Mouse (Mus musculus): ENCODE results near the gene Top2b. TPM values are rescaled to one million over a fixed set of nuclear protein-coding genes. Genes with fewer than 3 reads are reported as not detected.

Top2b gene
- 17.0 and 19.7 TPM in 2 replicates for polyA plus RNA-seq (2015; fragmentation: Nextera tagmentation; extraction: Ambion mirVana)

GRCm38 (mm10) chr14:16364878-16365337 lies at the start of gene Top2b:
TSS of gene Top2b (plus strand) at chr14:16365179.

Other genes with a start within 250 kb of the Top2b start
- gene Ngly1, start 115.9 kb upstream of the Top2b start, polyA plus RNA-seq (2015; fragmentation: Nextera tagmentation; extraction: Ambion mirVana), result 43.5 and 44.7 TPM in 2 replicates
- gene Oxsm, start 115.4 kb upstream of the Top2b start, polyA plus RNA-seq (2015; fragmentation: Nextera tagmentation; extraction: Ambion mirVana), result 3.4 and 3.7 TPM in 2 replicates